Mouse (Mus musculus): ENCODE data around the gene Hes7. TPM values are rescaled to one million over a fixed set of nuclear protein-coding genes. Genes with fewer than 3 reads are reported as not detected.

Gene Hes7
- polyA plus RNA-seq, 1 experiment from 2014 or later: 0.44 TPM

- H3K4me1 ChIP-seq: peaks cover 16% of the 10 kb centered on the region
- peaks cover 91% of the 10 kb centered on the region for H3K36me3 ChIP-seq
- H3K9me3 ChIP-seq: no peaks in the 10 kb centered on the region
- H3K4me3 ChIP-seq: no peak overlapping the region
- 89% methylated on average over 14 of the region's 14 CpGs for WGBS
- H3K27ac ChIP-seq: no peak overlapping the region
- H3K4me2 ChIP-seq: no peak overlapping the region
- H3K9ac ChIP-seq: no peak overlapping the region
- H3K27me3 ChIP-seq: no peaks in the 10 kb centered on the region
- ATAC-seq (ENCODE audit: insufficient number of reproducible peaks, insufficient read depth, low FRiP score, low TSS enrichment, low read depth): no peak
Measured at GRCm38 (mm10) chr11:69104487-69104886, 15.7 kb upstream of the Hes7 start.

DNA sequence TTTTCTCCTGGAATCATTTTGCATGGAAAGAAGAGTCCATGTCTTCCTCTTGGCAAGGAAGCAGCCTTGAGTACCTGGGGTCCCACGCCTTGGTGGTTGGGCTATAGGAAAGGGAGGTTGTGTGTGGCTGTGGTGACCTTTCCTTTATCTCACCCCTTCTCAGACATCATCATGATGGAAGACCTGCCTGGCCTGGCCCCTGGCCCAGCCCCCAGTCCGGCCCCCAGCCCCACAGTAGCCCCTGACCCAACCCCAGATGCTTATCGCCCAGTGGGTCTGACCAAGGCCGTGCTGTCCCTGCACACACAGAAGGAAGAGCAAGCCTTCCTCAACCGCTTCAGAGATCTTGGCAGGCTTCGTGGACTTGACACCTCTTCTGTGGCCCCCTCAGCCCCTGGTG is 15.0 kb upstream of the Hes7 start:
- Histone ChIP-seq H3K4me2 (no peak overlapping the region), H3K9ac (no peak overlapping the region), H3K4me1 (peaks cover 14% of the 10 kb centered on the region), H3K27ac (no peak overlapping the region), H3K4me3 (no peak overlapping the region), H3K36me3 (peaks cover 93% of the 10 kb centered on the region), H3K27me3 (no peaks in the 10 kb centered on the region), H3K9me3 (no peaks in the 10 kb centered on the region)
- 96% methylated on average over 6 of the region's 6 CpGs for WGBS
- ATAC-seq (ENCODE audit: insufficient number of reproducible peaks, insufficient read depth, low FRiP score, low TSS enrichment, low read depth): no peak

- Histone ChIP-seq H3K4me1 (peaks cover 8% of the 10 kb centered on the region), H3K4me3 (no peak overlapping the region), H3K27ac (no peak overlapping the region), H3K27me3 (no peaks in the 10 kb centered on the region), H3K36me3 (peaks cover 89% of the 10 kb centered on the region), H3K9me3 (no peaks in the 10 kb centered on the region), H3K9ac (no peak overlapping the region), H3K4me2 (no peak overlapping the region)
- 76% methylated on average over 2 of the region's 2 CpGs for WGBS
- no peak for ATAC-seq (ENCODE audit: insufficient number of reproducible peaks, insufficient read depth, low FRiP score, low TSS enrichment, low read depth)
Measured at GRCm38 (mm10) chr11:69105796-69106195, 14.4 kb upstream of the Hes7 start.

GRCm38 (mm10) chr11:69106299-69106698 is 13.9 kb upstream of the Hes7 start:
- Histone ChIP-seq H3K9me3 (no peaks in the 10 kb centered on the region), H3K4me1 (peaks cover 8% of the 10 kb centered on the region), H3K4me3 (no peak overlapping the region), H3K9ac (no peak overlapping the region), H3K4me2 (no peak overlapping the region), H3K36me3 (peaks cover 84% of the 10 kb centered on the region), H3K27ac (no peak overlapping the region), H3K27me3 (no peaks in the 10 kb centered on the region)
- ATAC-seq (ENCODE audit: insufficient number of reproducible peaks, insufficient read depth, low FRiP score, low TSS enrichment, low read depth): no peak
- 87% methylated on average over 11 of the region's 11 CpGs for WGBS

GRCm38 (mm10) chr11:69106842-69107241 is 13.4 kb upstream of the Hes7 start:
- Histone ChIP-seq H3K9ac (no peak overlapping the region), H3K27me3 (no peaks in the 10 kb centered on the region), H3K4me1 (peaks cover 8% of the 10 kb centered on the region), H3K4me3 (no peak overlapping the region), H3K27ac (no peak overlapping the region), H3K4me2 (no peak overlapping the region), H3K9me3 (no peaks in the 10 kb centered on the region), H3K36me3 (peaks cover 79% of the 10 kb centered on the region)
- ATAC-seq (ENCODE audit: insufficient number of reproducible peaks, insufficient read depth, low FRiP score, low TSS enrichment, low read depth): no peak
- 86% methylated on average over 11 of the region's 11 CpGs for whole genome bisulfite sequencing

DNA sequence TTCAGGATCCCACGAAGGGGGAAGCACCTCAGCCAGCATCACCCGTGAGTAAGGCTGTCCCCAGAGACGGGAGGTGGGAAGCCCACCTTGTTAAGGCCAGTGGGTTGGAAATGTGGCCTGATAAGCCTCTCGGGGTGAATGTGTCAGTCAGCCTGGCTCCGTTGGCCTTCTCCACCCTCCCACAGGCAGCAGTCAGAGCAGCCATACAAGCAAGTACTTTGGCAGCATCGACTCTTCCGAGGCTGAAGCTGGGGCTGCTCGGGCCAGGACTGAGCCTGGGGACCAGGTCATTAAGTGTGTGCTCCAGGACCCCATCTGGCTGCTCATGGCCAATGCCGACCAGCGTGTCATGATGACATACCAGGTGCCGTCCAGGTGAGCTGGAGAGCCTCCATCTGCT is 12.5 kb upstream of the Hes7 start:
- WGBS: 89% methylated on average over 11 of the region's 11 CpGs
- H3K9me3 ChIP-seq: no peaks in the 10 kb centered on the region
- no peak overlapping the region for H3K4me3 ChIP-seq
- no peak overlapping the region for H3K4me2 ChIP-seq
- peaks cover 70% of the 10 kb centered on the region for H3K36me3 ChIP-seq
- ATAC-seq (ENCODE audit: insufficient number of reproducible peaks, insufficient read depth, low FRiP score, low TSS enrichment, low read depth): no peak
- H3K9ac ChIP-seq: no peak overlapping the region
- peaks cover 8% of the 10 kb centered on the region for H3K4me1 ChIP-seq
- H3K27me3 ChIP-seq: no peaks in the 10 kb centered on the region
- H3K27ac ChIP-seq: no peak overlapping the region

- Histone ChIP-seq H3K27ac (no peak overlapping the region), H3K27me3 (0 out of 2 replicates have a peak, but pooled peaks cover 5% of the 10 kb centered on the region), H3K4me2 (no peak overlapping the region), H3K4me3 (no peak overlapping the region), H3K9ac (no peak overlapping the region), H3K9me3 (no peaks in the 10 kb centered on the region), H3K36me3 (peaks cover 65% of the 10 kb centered on the region), H3K4me1 (peaks cover 8% of the 10 kb centered on the region)
- no peak for ATAC-seq (ENCODE audit: insufficient number of reproducible peaks, insufficient read depth, low FRiP score, low TSS enrichment, low read depth)
- 90% methylated on average over 9 of the region's 9 CpGs for WGBS
Measured at GRCm38 (mm10) chr11:69108223-69108622, 12.0 kb upstream of the Hes7 start.

DNA sequence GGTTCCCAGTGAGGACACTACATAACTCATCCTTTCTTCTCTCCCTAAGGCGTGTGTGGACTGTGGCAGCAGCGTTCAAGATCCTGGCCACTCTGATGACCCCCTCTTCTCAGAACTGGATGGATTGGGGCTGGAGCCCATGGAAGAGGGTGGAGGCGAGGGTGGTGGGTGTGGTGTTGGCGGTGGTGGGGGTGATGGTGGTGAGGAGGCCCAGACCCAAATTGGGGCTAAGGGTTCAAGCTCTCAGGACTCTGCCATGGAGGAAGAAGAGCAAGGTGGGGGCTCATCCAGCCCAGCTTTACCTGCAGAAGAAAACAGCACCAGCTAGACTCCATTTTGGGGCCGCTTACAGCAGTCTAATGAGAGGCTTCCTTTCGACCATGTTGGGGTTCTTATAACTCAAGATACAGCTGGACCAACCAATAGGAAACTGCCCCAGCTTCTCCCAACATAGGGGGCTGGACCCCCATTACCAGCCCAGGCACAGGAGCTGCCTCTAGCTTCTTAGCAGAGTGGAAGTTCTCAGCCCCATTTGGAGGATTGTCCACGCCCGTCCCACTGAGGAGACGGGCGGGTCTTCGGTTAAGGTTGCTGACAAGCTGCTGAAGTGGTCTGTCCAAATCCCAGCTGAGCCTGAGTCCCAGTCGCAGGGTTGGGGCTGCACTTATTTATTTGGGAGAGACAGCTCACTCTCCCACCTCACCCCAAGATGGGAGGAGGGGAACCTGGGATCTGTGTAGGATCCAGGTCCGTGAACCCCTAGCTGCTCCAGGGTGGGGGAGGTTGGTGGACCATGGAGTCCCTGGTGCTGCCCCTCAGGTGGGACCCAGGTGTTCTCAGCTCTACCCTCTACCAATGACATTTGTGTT is 10.9 kb upstream of the Hes7 start:
- peaks cover 8% of the 10 kb centered on the region for H3K4me1 ChIP-seq
- H3K4me3 ChIP-seq: no peak overlapping the region
- 83% methylated on average over 13 of the region's 13 CpGs for WGBS
- H3K9ac ChIP-seq: no peak overlapping the region
- no peak overlapping the region for H3K4me2 ChIP-seq
- H3K9me3 ChIP-seq: no peaks in the 10 kb centered on the region
- H3K27ac ChIP-seq: no peak overlapping the region
- peaks cover 10% of the 10 kb centered on the region; the same call in 1 of the 2 replicates for H3K27me3 ChIP-seq
- H3K36me3 ChIP-seq: peaks cover 54% of the 10 kb centered on the region
- no peak for ATAC-seq (ENCODE audit: insufficient number of reproducible peaks, insufficient read depth, low FRiP score, low TSS enrichment, low read depth)

DNA sequence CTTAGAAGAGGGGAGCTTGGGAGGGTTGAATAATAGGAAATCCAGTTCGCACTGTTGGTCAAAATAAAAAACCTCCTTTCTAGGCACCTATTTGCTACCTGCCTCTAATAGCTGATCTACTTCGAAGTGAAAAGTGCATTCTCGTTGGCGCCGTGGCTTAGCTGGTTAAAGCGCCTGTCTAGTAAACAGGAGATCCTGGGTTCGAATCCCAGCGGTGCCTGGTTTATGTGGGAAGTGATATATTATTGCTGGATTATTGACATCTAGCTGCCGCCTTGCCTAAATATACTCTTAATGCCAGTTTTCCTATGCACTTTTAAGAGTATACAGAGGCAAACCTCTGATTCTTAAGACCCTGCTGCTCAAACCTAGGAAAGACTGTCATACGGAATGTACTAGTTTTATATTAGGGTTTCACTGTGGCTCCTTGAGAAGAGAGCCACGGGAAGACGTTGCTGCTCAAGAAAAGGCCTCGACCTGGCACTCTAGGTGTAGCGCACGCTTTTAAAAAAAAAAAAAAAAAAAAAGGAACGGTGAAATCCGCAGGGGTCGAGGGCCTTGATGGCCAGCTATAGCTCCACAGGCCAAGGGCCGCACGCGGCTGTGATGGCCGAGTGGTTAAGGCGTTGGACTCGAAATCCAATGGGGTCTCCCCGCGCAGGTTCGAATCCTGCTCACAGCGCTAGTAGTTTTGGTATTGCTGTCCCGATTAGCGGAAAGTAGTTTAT is 9.7 kb upstream of the Hes7 start:
- Histone ChIP-seq H3K36me3 (peaks cover 42% of the 10 kb centered on the region), H3K4me3 (peak overlapping the region; percentile 47), H3K27ac (peak overlapping the region; percentile 22; the same call in 1 of the 2 replicates), H3K27me3 (peaks cover 12% of the 10 kb centered on the region; the same call in 1 of the 2 replicates), H3K4me1 (peaks cover 8% of the 10 kb centered on the region), H3K9ac (peak overlapping the region; percentile 62), H3K9me3 (no peaks in the 10 kb centered on the region), H3K4me2 (peak overlapping the region; percentile 60)
- no peak; the same call in 1 of the 2 replicates for ATAC-seq (ENCODE audit: insufficient number of reproducible peaks, insufficient read depth, low FRiP score, low TSS enrichment, low read depth)
- WGBS: under 1% methylated on average over 30 of the region's 30 CpGs

- ATAC-seq (ENCODE audit: insufficient number of reproducible peaks, insufficient read depth, low FRiP score, low TSS enrichment, low read depth): no peak
Measured at GRCm38 (mm10) chr11:69111051-69111810, 9.0 kb upstream of the Hes7 start.

DNA sequence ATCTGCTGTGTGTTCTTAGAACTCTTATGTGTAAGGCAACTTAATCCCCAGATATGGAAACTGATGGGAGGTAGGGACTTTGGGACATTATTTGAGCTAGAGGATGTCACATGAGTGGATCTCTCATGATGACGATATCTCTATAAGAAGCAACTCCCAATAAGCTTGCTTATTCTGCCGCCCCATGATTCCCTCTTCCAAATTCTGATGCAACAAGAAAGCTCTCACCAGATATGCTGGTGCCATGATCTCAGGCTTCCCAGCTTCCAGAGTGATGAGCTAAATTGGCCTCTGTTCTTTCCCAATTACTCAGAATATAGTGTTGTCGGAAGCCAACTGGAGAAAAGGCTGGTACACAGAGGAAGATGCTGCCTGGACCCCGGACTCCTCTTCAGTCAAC is 8.3 kb upstream of the Hes7 start:
- peaks cover 16% of the 10 kb centered on the region for H3K27me3 ChIP-seq
- WGBS: 65% methylated on average over 4 of the region's 4 CpGs
- H3K4me1 ChIP-seq: peaks cover 8% of the 10 kb centered on the region
- peak overlapping the region; percentile 60 for H3K4me2 ChIP-seq
- H3K9me3 ChIP-seq: no peaks in the 10 kb centered on the region
- peak overlapping the region; percentile 62; the same call in 1 of the 2 replicates for H3K9ac ChIP-seq
- peak overlapping the region; percentile 47 for H3K4me3 ChIP-seq
- ATAC-seq (ENCODE audit: insufficient number of reproducible peaks, insufficient read depth, low FRiP score, low TSS enrichment, low read depth): no peak
- H3K36me3 ChIP-seq: peaks cover 28% of the 10 kb centered on the region
- H3K27ac ChIP-seq: no peak overlapping the region

More at GRCm38 (mm10) chr11:69111051-69111810, 9.0 kb upstream of the Hes7 start:
- Histone ChIP-seq H3K27me3 (peaks cover 16% of the 10 kb centered on the region; the same call in 1 of the 2 replicates), H3K36me3 (peaks cover 35% of the 10 kb centered on the region), H3K27ac (peak overlapping the region; percentile 19; the same call in 1 of the 2 replicates), H3K4me1 (peaks cover 8% of the 10 kb centered on the region), H3K9ac (peak overlapping the region; percentile 62), H3K4me3 (peak overlapping the region; percentile 47), H3K9me3 (no peaks in the 10 kb centered on the region), H3K4me2 (peak overlapping the region; percentile 60)
- 5% methylated on average over 21 of the region's 21 CpGs for WGBS

All from embryonic facial prominence, embryonic 13.5 days (tissue).